Mouse (Mus musculus) cerebral cortex, adult 2 months (tissue): ENCODE measurements around the gene Antxr2.

Experiments used
- WGBS: fragments of 180-500 bp; shearing (Covaris S2); methylation state at CpG from one replicate; pipeline ENCODE4 v1.1.7; 2018; 5-methylcytosine and 5-hydroxymethylcytosine counted together

Antxr2 gene

DNA sequence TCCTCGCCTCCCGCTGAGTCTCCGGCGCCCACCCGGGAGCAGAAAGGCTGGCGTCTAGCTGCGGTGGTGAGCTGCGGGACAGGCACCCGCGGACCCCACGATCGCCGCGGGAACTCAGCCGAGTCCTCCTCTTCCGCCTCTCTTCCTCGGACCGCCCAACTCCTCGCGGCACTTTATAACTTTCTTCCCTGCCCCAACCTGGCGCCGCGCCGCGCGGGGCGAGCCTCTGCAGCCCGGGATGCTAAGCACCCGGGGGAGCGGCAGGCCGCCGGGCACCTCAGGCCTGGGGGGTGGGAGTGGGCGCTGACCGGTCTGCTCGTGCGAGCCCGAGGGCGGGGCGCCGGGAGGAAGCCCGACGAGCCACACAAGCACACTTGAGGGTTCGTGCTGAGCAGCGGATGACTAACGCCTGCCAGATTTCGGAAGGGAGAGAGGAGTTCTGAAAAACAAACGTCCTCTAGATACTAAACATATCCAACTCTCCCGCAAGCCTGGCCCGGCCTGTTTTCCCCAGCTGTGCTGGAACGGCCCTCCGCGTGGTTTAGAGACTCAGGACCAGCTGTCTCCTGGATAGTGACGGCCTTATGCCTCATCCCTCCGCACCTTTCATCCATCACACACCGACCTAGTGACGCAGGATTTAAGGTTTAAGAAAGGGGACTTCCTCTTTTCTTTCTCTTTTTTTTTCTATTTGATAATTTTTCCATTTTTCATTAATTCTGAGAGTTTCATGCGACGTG, at the start of gene Antxr2:
Gene Antxr2, minus strand, starts transcription at position 142 of the 740 bp plus-strand sequence.
- WGBS, result 3% methylated on average over 58 of the region's 58 CpGs

DNA sequence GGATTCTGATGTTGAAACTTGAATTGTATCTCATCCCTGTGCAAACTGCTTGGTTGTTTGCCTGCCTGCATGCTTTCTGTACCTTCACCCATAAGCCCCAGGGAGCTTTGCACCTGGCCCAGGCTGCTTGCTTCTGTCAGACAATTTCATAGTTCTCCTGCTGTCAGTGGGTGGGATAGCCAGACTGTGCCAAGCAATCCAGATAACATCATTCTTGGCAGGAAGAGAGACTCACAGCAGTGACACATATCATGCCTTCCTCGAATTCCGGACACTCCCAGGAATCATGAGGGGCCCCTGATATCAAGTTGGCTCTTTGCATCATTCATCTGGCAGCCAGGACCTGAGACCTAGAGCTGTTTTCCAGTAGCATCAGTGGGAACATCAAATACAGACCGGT, 45.8 kb upstream of the Antxr2 start:
- 50% methylated on average over 3 of the region's 3 CpGs for WGBS

DNA sequence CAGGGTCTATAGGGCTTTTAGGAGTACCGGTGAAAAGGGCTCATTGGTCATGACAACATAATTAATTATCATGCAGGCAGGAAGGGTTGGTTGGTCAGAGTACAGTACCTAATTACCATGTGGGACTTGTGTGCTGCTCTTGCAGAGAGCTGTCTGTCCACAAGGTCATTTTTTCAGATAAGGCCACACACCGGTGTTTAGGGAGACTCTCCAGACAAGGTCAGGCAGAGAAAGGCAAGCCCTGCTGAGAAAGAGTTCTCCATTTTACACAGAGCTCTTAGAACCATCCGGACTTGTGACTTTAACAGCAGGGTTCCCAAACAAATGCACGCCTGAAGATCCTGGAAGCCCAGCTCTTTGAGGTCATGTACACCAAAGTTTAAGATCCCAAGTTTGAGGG, 38.3 kb upstream of the Antxr2 start:
- WGBS, result 73% methylated on average over 4 of the region's 4 CpGs

DNA sequence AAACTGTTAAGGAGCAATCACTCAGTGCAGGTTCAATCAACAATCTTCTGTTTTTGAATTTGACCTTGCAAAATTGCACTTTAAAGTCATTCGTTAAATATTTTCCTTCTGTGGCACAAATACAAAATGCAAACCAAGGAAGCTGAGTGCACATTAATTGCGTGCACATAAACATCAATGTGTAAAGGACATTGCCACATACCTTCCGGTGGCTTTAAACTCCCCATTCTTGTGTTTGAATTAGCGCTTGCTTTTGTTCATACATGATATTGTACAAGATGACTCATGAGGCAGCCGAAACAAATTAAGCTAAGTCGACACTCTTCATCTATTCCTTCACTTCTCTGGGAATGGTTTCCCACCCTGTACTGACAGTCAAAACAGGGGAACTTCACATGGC, 24.4 kb upstream of the Antxr2 start:
- 92% methylated on average over 6 of the region's 6 CpGs for WGBS

DNA sequence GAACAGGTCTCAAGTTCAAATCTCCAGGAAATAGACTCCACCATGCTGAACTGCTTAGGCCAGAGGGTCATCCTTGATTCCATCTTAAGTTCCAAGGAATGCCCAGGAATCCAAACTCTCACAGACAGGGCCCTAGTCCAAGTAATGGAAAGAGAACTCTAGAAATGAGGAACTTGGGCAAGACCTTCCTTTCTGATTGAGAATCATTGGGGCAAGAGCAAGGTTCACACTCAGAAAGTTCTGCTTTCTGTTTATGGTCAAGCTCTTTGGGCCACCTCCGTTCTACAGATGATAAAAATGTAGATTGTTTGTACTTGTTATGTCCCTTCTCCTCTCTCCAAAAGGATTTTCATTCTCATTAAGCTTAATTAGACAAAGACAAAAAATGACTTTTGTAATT, 24.0 kb upstream of the Antxr2 start:
- 86% methylated on average over 1 of the region's 1 CpGs for WGBS

DNA sequence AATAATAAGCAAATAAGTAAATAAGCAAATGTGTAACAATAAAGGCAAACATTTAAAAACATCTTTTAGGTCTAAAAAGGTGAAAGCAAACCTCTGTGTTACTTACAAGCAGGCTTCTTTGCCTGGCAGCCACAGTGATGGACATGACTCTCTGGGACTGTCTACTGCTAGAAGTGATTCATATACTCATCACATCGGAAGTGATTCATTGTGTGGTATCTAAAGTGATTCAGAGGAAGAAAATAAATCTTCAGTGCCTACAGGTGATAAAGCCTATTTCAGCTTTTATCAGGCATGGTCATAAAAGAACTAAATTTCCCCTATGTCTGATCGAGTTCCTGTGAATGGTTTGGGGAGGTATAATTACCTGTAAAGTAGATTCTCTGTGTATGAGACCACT, 4.1 kb upstream of the Antxr2 start:
- 68% methylated on average over 2 of the region's 2 CpGs for WGBS

DNA sequence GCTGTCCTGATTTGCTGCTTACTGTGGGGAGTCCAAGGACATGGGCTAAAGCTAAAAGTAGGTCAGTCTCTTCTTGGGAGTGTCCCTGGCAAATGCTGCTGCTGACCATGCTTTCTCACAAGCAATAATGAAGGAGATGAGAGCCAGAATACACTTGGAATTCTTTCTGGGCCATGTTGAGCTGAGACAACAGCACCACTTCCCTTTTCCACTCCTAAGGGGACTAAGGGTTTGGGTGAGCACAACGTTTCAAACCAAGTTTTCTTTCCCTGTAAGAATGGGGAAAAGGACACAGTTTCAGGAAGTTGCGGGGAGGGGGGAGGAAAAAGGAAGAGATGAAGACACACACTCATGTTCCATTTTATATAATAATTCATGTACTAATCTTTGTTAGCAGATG, 3.4 kb upstream of the Antxr2 start:
- WGBS, result 81% methylated on average over 2 of the region's 2 CpGs

DNA sequence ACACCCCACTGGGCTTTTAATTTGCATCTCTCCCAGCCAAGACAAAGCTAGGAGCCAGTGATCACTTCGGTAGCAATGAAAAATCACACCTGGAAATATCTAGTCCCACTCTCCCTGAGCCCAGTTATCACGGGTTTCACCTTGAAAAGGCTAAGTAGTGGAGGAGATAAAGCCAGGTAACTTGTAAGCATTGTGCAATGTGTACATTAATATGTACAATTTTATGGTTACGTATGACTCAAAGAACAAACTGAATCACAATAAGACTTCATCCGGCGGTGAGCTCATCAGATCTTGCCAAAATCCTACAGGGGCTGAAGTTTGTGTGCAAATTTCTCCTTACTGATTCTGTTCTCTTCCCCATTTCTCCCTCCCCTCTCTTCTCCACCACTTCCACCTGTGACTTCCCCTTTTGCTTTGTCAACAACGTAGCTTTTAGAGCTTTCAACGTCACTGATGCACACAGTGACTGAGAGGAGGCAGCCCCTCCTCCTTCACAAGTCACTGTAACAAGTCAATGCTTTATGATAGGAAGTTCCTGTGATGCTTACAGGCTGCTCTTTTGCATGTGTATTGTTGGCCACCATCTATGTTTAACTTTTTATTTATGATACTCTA, 2.1 kb upstream of the Antxr2 start:
- 79% methylated on average over 7 of the region's 7 CpGs for WGBS

DNA sequence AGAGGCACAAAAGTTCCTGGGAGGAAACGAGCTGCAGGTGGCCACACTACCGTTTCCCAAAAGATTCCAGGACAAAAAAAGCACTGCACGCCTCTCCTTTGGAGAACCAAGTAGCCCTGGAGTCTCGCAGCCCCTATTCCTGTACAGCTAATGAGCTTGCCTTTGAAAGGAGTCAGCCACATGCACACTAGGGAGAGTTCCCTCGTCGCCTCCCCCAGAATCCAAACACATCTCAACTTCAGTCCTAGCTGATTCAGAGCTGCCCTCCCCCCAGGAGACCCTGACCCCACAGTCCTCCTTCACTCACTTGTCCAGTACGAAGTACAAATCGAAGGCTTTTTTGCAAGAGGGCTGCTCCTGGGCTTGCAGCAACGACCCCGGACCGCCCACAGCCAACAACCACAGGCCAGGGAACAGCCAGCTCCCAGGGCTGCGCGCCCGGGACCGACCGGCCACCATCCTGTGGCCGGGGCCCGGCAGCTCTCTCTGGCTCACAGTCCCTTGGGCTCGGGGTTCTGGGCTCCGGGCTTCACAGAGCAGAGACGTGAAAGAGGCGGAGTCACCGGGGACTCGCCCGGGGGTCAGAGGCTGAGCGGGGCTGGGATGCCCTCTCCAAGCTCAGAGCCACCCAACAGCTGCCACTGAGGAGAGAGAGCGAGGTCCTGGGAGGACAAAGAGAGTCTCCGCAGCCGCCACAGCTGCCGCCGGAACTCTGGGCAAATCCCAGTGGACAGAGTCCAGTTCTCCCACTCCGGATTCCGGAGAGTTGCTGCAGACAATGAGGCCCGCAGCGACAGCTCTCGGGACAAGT, 547 bp downstream of the Antxr2 start:
- 2% methylated on average over 36 of the region's 36 CpGs for WGBS

DNA sequence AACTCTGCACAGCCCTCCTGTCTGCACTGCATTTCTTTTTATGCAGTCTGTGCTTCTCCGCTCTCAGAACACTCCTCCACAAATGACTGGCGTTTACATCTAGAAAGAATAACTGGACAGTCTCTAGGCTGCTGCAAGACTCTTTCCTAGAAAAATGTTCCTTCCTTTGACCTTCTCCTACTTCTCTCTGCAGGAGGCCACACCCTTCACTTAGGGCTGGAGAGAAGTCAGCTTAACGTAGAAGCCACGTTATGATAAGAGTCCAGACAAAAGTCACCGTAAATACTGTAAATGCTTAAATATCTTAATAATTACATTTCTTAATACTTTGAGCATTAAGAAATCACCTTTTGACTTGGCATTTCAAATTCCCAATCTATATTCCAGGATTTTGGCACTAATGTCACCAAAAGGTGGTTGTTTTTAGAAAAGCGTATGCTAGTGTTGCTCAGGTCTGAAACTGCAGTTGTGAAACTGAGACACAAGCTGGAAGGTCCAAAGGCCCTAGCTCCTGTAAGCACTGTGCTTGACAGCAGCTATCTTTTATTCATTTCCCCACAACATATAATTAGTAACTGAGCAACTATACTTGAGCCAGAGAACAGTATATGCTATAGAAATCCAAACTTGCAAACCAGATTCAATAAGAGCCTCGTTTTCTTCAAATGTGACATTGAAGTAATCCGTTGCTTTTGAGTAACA, 3.0 kb downstream of the Antxr2 start:
- 71% methylated on average over 8 of the region's 8 CpGs for WGBS

DNA sequence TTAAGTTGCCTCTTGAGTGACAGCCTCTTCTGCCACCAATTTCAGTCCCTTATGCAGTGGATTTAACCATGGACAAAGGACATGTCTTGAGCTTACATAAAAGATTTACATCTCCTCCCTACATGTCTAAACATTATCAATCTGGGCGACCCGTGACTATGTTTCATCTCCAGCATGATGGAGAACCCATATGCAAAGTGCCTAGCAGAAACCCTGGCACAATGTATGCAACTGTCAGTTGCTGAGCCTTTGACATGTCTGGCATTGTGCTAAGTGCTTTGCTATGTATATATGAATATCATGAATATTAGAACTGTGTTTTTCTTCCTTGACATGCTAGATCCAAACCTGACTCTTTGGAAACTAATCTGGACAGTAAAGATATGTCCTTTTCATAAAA, 4.9 kb downstream of the Antxr2 start:
- WGBS, result 94% methylated on average over 2 of the region's 2 CpGs

DNA sequence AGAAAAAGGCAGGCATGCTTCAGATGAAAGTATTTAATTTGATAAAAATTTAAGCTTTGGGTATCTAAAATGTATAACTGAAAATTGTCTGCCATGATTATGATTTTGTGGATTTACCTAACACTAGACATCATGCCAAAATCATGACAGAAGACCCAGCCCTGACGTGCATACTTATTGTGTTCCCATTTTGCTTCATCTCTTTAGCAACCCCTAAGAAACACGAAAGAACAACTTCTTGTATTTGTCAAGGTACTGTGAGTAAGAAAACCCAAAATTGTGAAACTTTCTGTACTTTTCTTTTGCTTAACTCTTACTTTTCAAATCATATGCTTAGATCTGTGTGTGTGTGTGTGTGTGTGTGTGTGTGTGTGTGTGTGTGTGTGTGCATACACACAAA, 6.3 kb downstream of the Antxr2 start:
- WGBS, result 93% methylated on average over 2 of the region's 2 CpGs

DNA sequence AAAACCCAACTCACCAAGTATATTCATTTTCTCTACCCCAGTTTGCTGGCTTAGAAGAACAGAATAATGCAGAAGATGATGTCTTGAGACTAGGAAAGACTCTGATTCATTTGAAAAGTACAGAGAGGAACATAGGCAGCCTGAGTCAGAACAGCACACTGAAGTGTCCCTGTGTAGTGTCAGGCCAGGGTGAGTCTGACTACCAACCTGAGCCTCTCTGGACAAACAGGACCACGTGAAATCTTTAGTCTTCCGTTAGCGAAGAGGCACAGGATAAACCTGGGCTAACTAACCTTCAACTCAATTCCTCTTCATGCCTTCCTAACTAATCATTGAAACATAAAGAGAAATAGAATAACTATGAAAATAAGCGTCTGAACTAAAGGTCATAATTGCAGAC, 9.3 kb downstream of the Antxr2 start:
- 96% methylated on average over 4 of the region's 4 CpGs for WGBS

DNA sequence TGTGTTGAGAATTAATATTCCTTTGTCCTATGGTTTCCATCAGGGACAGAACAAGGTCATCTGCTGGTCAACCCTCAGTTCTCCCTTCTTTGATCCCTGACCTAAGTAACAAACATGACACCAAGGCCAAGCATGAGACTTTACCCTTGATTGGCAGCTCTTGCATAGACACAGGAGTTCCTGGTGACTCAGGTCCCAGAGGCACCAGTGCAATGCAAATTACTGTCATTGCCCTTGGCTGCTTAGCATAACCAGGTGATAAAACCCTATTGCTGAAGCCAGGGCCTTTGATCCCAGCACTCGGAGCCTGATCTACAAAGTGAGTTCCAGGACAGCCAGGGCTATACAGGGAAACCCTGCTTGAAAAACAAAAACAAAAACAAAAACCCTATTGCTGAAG, 11.4 kb downstream of the Antxr2 start:
- 82% methylated on average over 1 of the region's 1 CpGs for WGBS

DNA sequence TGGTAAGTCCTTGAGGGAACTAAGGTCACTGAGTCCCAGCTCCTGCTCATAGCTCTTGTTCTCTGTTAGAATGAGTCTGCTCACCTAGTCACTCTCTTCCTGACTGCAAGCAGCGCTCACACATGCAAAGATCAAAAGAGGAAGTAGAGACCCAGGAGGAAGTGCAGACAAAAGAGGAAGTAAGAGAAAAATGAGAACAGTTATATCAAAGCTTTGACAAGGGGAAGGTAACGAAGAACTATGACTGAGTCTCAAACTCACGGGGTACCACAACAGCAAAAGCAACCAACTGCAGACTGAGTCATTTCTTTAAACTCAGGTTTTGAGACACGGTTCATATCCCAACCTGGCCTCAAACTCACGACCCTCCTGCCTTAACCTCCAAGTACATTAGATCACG, 12.7 kb downstream of the Antxr2 start:
- 85% methylated on average over 6 of the region's 6 CpGs for WGBS

DNA sequence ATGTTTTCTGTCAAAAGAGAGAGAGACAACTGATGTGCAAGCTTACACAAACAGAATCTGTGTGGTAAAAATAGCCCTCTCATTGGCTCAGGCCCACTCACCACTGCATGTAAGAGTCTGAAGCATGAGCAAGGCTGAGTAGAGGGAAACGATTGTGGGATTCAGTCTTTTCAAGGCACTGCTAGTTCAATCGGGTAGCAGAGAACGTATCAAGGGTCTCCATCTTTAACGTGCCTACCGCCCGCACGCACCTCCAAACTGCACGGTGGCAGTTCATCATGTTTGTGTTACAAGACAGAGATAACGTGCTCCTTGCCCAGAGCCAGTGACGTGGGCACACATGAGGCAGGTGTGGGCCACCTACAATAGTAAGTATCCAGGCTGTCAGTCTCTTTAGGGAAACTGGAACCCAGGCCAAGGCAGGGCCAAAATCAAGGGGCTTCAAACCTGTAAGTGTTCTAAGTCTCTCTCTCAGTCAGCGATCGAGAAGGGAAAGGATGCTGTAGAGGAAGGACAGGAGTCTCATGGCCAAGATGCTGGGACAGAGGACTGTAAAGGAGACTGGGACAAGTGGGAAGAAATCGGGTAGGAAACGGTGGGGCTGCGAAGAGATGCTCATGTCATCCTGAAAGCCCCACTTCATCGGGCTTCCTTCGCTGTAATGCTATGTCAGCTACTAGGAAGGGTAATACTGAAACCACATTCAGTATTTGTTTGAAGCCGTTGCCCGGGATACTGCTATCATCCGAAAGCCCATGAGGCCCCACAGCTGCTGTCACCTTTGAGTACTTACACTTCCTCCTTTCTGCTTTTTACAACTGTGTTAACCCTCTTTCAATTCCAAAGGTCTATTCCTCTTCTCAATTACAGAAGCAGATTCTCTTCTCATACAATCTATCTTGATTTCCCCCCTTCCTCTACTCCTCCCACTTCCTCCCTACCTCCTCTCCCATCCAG, 14.3 kb downstream of the Antxr2 start:
- WGBS, result 80% methylated on average over 20 of the region's 20 CpGs

DNA sequence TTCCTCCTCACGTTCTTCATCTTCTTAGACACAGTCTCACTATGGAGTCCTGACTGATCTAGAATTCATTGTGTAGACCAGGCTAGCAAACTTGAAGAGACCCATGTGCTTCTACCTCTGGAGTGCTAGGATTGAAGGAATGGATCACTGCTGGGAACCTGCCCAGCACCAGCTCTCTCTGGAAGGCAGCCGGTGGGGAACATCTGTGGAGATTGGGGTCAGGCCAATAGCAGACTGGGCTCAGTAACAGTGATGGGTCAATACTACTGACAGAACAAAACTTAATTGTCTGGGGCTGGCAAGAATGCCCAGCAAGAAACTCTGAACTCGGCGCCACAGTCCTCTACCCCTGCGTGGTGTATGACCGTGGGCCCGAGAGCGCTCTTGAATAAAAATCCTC, 25.1 kb downstream of the Antxr2 start:
- 96% methylated on average over 8 of the region's 8 CpGs for WGBS

DNA sequence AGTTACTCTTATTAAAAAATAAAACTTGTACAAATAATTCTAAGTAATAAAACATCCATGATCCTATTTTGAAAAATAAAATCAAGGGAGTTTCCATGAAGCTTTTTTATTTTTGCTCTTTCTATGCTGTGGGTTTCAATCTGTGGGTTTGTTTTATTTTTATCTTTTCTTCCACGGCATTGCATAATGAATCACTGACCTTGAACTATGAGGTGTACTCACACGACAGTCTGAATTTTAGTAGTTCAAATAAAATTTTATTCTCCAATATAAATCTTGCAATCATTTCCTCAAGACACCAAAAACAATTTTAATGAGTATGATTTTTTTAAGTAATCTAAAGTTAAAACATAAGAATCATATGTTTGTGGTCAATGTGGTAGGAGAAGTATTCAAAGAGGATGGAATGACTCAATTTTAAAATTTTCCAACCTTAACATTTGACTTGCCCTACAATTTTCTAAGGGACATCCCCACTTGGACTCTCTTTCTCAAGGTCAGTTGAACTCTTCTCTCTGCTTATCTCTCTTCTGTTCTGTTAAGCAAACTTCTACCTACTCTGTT, 31.5 kb downstream of the Antxr2 start:
- 67% methylated on average over 2 of the region's 2 CpGs for WGBS

DNA sequence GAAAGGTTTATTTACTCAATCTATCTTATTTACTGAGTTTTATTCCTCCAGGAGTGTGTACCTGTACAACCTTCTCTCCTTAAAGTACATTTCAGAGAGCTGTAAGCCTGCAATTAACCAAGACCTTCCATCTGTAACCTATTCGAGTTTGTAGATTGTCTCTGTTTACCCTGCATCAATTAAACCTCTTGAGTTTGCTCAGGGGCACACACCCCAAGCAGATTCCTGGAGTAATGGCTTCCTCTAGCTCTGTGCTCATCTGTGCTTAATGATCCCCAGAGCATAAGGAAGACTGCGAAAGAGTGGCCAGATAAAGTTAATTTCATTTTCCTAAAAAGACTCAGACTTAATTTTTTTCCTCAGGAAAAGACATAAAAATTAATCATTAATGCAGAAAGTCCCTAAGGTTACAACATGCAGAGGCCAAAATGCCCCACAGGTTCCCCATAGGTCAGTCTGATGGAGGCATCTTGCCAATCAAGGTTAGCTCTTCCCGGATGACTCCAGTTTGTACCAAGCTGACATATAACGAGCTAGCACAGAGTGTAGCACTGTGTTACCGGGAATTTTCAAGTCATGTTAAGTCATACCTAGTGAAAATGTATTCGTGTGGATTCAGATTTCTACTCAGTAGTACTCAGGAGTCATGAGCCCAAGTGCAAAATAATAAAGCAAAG, 34.2 kb downstream of the Antxr2 start:
- WGBS, result 84% methylated on average over 6 of the region's 6 CpGs

DNA sequence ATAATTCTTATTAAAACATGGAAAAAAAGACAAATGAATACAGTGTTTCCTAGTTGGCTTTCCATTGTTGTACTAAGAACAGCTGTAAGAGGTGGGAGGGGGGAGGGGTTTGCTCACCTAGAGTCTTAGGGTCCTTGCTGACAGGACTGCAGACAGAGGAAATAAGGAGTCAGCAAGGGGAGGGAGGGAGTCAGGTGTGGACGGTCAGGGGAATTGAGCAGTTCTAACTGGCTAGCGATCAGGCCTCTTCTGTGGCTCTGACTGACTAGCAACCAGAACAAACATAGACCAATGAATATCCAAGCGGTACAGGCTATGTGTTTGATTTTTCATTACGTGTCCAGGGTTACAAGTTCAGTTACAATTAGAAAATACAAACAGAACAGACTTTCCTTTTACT, 35.0 kb downstream of the Antxr2 start:
- 94% methylated on average over 4 of the region's 4 CpGs for WGBS
